Mouse (Mus musculus): ENCODE data around the gene Bbs10. TPM values are rescaled to one million over a fixed set of nuclear protein-coding genes. Genes with fewer than 3 reads are reported as not detected.

Gene Bbs10
- polyA plus RNA-seq, 1 experiment from 2014 or later: 2.7 TPM

DNA sequence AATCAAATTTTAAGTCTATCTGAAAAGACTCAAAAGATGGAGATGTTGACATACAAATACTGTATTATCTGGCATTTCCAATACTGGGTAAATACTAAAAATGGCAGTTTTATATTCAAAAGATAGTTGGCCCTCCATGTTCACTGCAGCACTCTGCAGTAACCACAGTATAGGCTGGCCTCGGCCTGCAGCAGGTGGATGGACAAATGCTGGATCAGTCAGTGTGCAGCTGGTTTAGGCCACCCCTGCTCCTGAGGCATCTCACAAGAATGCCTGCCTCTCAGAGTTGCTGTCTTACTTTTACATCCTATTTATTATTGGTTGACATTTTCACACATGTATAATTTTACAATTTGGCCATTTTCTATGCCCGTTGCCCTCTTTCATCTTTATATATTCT, 22.7 kb upstream of the Bbs10 start:
- ATAC-seq (no peak), DNase-seq (ENCODE audit: low read depth, low spot score) (no peak)
- no peaks in the 10 kb centered on the region for H3K27me3 ChIP-seq
- in situ Hi-C loops (cut with MboI; ENCODE audit: low pct_unique_long_range_greater_than_20kb): no loop called here
- TF ChIP-seq CTCF (IDR thresholded peaks at IDR 0.05): no peak
- POLR2A ChIA-PET: no interaction called here
- CTCF ChIA-PET: no interaction called here

- no peak for TF ChIP-seq CTCF (IDR thresholded peaks at IDR 0.05)
- no peaks in the 10 kb centered on the region for H3K27me3 ChIP-seq
- ChIA-PET CTCF (interaction anchor here (0.8 to 2.7 kb wide), 4 partner anchors 9 to 182 kb away, joined by 3 to 14 read pairs (median 6); no protein-coding TSS in a partner anchor), POLR2A (no interaction called here)
- ATAC-seq (no peak), DNase-seq (ENCODE audit: low read depth, low spot score) (no peak)
- in situ Hi-C loops (cut with MboI; ENCODE audit: low pct_unique_long_range_greater_than_20kb): no loop called here
Measured at GRCm38 (mm10) chr10:111297631-111298030, 848 bp upstream of the Bbs10 start.

DNA sequence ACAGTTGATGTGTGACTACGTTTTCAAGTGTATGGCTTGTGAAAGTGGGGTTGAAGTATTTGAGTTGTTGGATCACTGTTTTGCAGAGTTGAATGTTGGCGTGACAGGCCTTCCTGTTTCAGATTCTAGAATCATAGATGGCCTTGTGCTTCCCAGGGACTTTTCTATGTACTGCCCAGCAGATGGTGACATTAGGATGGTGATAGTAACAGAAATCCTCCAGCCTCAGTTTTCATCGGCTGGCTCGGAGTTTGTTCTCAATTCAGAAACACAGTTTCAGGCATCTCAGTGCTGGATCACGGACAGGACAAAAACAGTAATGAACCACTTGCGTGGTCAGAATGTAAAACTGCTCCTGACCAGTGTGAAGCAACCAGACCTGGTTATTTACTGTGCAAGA, 1.1 kb downstream of the Bbs10 start:
- TF ChIP-seq CTCF (IDR thresholded peaks at IDR 0.05): peak; percentile 48
- in situ Hi-C loops (cut with MboI; ENCODE audit: low pct_unique_long_range_greater_than_20kb): no loop called here
- ChIA-PET CTCF (interaction anchor here (0.5 to 2.7 kb wide), 5 partner anchors 11 to 203 kb away, joined by 3 to 14 read pairs (median 3); no protein-coding TSS in a partner anchor), POLR2A (no interaction called here)
- H3K27me3 ChIP-seq: no peaks in the 10 kb centered on the region
- ATAC-seq: no peak
- DNase-seq (ENCODE audit: low read depth, low spot score): no peak

- no peak for TF ChIP-seq CTCF (IDR thresholded peaks at IDR 0.05)
- no peaks in the 10 kb centered on the region for H3K27me3 ChIP-seq
- ATAC-seq (no peak), DNase-seq (ENCODE audit: low read depth, low spot score) (no peak)
- ChIA-PET CTCF (interaction anchor here (1.1 to 1.5 kb wide), 5 partner anchors 65 to 189 kb away, joined by 3 to 6 read pairs (median 3); no protein-coding TSS in a partner anchor), POLR2A (no interaction called here)
- in situ Hi-C loops (cut with MboI; ENCODE audit: low pct_unique_long_range_greater_than_20kb): loop anchor here (5.0 to 10.0 kb wide), 2 partner anchors 186 to 664 kb away; no protein-coding TSS in a partner anchor
Measured at GRCm38 (mm10) chr10:111301041-111301440, 2.6 kb downstream of the Bbs10 start.

GRCm38 (mm10) chr10:111302486-111302885, 4.0 kb downstream of the Bbs10 start:
- ATAC-seq: no peak
- ChIA-PET CTCF (no interaction called here), POLR2A (no interaction called here)
- DNase-seq (ENCODE audit: low read depth, low spot score): no peak
- in situ Hi-C loops (cut with MboI; ENCODE audit: low pct_unique_long_range_greater_than_20kb): loop anchor here (5.0 to 10.0 kb wide), 2 partner anchors 185 to 662 kb away; no protein-coding TSS in a partner anchor
- H3K27me3 ChIP-seq: no peaks in the 10 kb centered on the region
- TF ChIP-seq CTCF (IDR thresholded peaks at IDR 0.05): no peak

- in situ Hi-C loops (cut with MboI; ENCODE audit: low pct_unique_long_range_greater_than_20kb): loop anchor here (10.0 kb wide), 1 partner anchor 656 kb away; no protein-coding TSS in a partner anchor
- TF ChIP-seq CTCF (IDR thresholded peaks at IDR 0.05): no peak
- ChIA-PET POLR2A (interaction anchor here (0.6 kb wide), 1 partner anchor 96 kb away, joined by 3 read pairs; no protein-coding TSS in a partner anchor), CTCF (no interaction called here)
- H3K27me3 ChIP-seq: no peaks in the 10 kb centered on the region
- DNase-seq (ENCODE audit: low read depth, low spot score) (no peak), ATAC-seq (no peak)
Measured at GRCm38 (mm10) chr10:111308850-111309501, 10.5 kb downstream of the Bbs10 start.

- DNase-seq (ENCODE audit: low read depth, low spot score): no peak
- TF ChIP-seq CTCF (IDR thresholded peaks at IDR 0.05): no peak
- in situ Hi-C loops (cut with MboI; ENCODE audit: low pct_unique_long_range_greater_than_20kb): no loop called here
- ATAC-seq: no peak
- POLR2A ChIA-PET: no interaction called here
- CTCF ChIA-PET: no interaction called here
- H3K27me3 ChIP-seq: no peaks in the 10 kb centered on the region
Measured at GRCm38 (mm10) chr10:111313282-111313681, 14.8 kb downstream of the Bbs10 start.

GRCm38 (mm10) chr10:111314636-111315395, 16.3 kb downstream of the Bbs10 start:
- no peak for DNase-seq (ENCODE audit: low read depth, low spot score)
- no peaks in the 10 kb centered on the region for H3K27me3 ChIP-seq
- in situ Hi-C loops (cut with MboI; ENCODE audit: low pct_unique_long_range_greater_than_20kb): no loop called here
- ChIA-PET CTCF (interaction anchor here (1.6 kb wide), 1 partner anchor 16 kb away, joined by 3 read pairs; the partner anchor contains the start of gene Bbs10), POLR2A (no interaction called here)
- peak; percentile 60 for ATAC-seq
- no peak for TF ChIP-seq CTCF (IDR thresholded peaks at IDR 0.05)

- POLR2A ChIA-PET: no interaction called here
- no peak for ATAC-seq
- DNase-seq (ENCODE audit: low read depth, low spot score): no peak
- TF ChIP-seq CTCF (IDR thresholded peaks at IDR 0.05): no peak
- in situ Hi-C loops (cut with MboI; ENCODE audit: low pct_unique_long_range_greater_than_20kb): no loop called here
- H3K27me3 ChIP-seq: no peaks in the 10 kb centered on the region
- CTCF ChIA-PET: no interaction called here
Measured at GRCm38 (mm10) chr10:111315940-111316339, 17.5 kb downstream of the Bbs10 start.

DNA sequence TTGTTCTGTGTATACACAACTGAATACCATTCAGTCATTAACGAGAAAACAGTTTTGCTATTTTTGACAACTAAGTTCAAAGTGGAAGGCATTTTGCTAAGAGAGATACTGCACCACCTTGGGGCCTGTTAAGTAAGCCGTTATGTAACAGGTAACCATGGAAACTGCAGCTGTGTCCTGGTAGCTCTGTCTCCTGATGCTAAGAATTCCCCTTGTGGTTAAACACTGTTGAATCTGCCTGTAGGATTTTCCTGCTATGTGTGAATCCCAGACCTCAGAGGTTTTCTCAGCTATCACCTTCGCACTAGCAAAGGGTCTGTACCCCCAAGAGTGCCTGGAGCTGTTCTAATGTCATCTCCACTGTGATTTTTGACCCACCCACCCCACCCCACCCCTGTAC, 19.5 kb downstream of the Bbs10 start:
- TF ChIP-seq CTCF (IDR thresholded peaks at IDR 0.05): no peak
- CTCF ChIA-PET: no interaction called here
- POLR2A ChIA-PET: no interaction called here
- in situ Hi-C loops (cut with MboI; ENCODE audit: low pct_unique_long_range_greater_than_20kb): no loop called here
- H3K27me3 ChIP-seq: no peaks in the 10 kb centered on the region
- DNase-seq (ENCODE audit: low read depth, low spot score) (no peak), ATAC-seq (no peak)
